Comparison of ENCODE assay signal across 9 mouse cellular contexts in genomic region chr5:22344976-22345651, GRCm38 (mm10). TPM values are rescaled to one million over a fixed set of nuclear protein-coding genes. Genes with fewer than 3 reads are reported as not detected.
A peak's percentile ranks its signal among the peaks of the same experiment; 100 is the strongest.
DNase-seq lines count a peak whose midpoint lies in the region; ATAC-seq and TF ChIP-seq lines count a peak whose summit lies in the region.
"Had no signal": no experiment of that assay in that cellular context is flagged by ENCODE, and none has a peak within 500 bp of the region (broad histone marks: within the 10 kb centered on the region; RNA-seq: fewer than 3 reads in every experiment).

No protein-coding gene starts in this region.

- DNase-seq in heart, adult 11 months, result peak; percentile 90
- DNase-seq in heart, adult 8-10 months (ENCODE audit: low spot score), result no peak
- peak; percentile 70 for DNase-seq in brain, adult 2 months (ENCODE audit: low read depth, low spot score)
- DNase-seq in intestine, embryonic 14.5 days (ENCODE audit: low spot score), result peak; percentile 73
- peak; percentile 73 for DNase-seq in mesoderm, embryonic 11.5 days (ENCODE audit: low read depth, low spot score)

- WGBS in intestine, embryonic 14.5 days, result 1% methylated on average over 37 of the region's 58 CpGs

- peaks cover 88% of the 10 kb centered on the region for H3K27me3 ChIP-seq in intestine, embryonic 14.5 days (replicated peaks; ENCODE audit: control insufficient read depth, insufficient read depth, low read length)
- H3K27me3 ChIP-seq in testis, adult 2 months (ENCODE audit: control insufficient read depth, insufficient read depth, low read length), result no peaks in the 10 kb centered on the region

- peak overlapping the region; percentile 32; the same call in 1 of the 2 replicates for H3K9ac ChIP-seq in intestine, embryonic 14.5 days (ENCODE audit: low read length)

- H3K4me1 ChIP-seq in embryonic fibroblast, embryonic 13.5 days (ENCODE audit: control insufficient read depth, insufficient read depth, low read length), result no peaks in the 10 kb centered on the region
- H3K4me1 ChIP-seq in intestine, embryonic 14.5 days (replicated peaks; ENCODE audit: control insufficient read depth, insufficient read depth, low read length), result 0 out of 2 replicates have a peak, but pooled peaks cover 3% of the 10 kb centered on the region
- peaks cover 11% of the 10 kb centered on the region for H3K4me1 ChIP-seq in testis, adult 2 months (ENCODE audit: control insufficient read depth, insufficient read depth, low read length)

- no peak for TF ChIP-seq CTCF in embryonic fibroblast, embryonic 13.5 days (IDR thresholded peaks at IDR 0.05; ENCODE audit: borderline replicate concordance, insufficient read depth, low read length)
- TF ChIP-seq CTCF in testis, adult 2 months (IDR thresholded peaks at IDR 0.05; ENCODE audit: control insufficient read depth, insufficient read depth, insufficient replicate concordance, low read depth, low read length), result no peak

- peak overlapping the region; percentile 92 for H3K4me2 ChIP-seq in intestine, embryonic 14.5 days (ENCODE audit: low read length)

- H3K9me3 ChIP-seq in intestine, embryonic 14.5 days (ENCODE audit: control insufficient read depth, low read length), result no peaks in the 10 kb centered on the region

- H3K27ac ChIP-seq in embryonic fibroblast, embryonic 13.5 days (ENCODE audit: insufficient read depth, low read length), result no peak overlapping the region
- H3K27ac ChIP-seq in intestine, embryonic 14.5 days (ENCODE audit: low read depth), result no peak overlapping the region
- no peak overlapping the region for H3K27ac ChIP-seq in testis, adult 2 months (ENCODE audit: control insufficient read depth, insufficient read depth, low read depth, low read length)

- no peak for TF ChIP-seq POLR2A in embryonic fibroblast, embryonic 13.5 days (IDR thresholded peaks at IDR 0.05; ENCODE audit: low read depth, low read length)
- no peak for TF ChIP-seq POLR2A in testis, adult 2 months (IDR thresholded peaks at IDR 0.05; ENCODE audit: control insufficient read depth, low read depth, low read length)

- H3K36me3 ChIP-seq in intestine, embryonic 14.5 days (ENCODE audit: control insufficient read depth, insufficient read depth, low read length), result no peaks in the 10 kb centered on the region
- H3K36me3 ChIP-seq in testis, adult 2 months (ENCODE audit: control insufficient read depth, insufficient read depth, low read length), result no peaks in the 10 kb centered on the region

- H3K4me3 ChIP-seq in embryonic fibroblast, embryonic 13.5 days (ENCODE audit: insufficient read depth, low read length), result peak overlapping the region; percentile 8; the same call in 1 of the 2 replicates
- H3K4me3 ChIP-seq in intestine, embryonic 14.5 days (ENCODE audit: low read depth, low read length), result peak overlapping the region; percentile 47
- H3K4me3 ChIP-seq in testis, adult 2 months (ENCODE audit: control insufficient read depth, low read depth, low read length), result peak overlapping the region; percentile 78

- ATAC-seq in intestine, embryonic 14.5 days (replicated peaks; ENCODE audit: low FRiP score, low TSS enrichment, low read depth), result peak; percentile 59
- ATAC-seq in CD4-positive, CD25-positive, alpha-beta regulatory T cell, adult 4 months, result no peak

RNA-seq across cellular contexts. Expression of gene Reln, which starts 0.6 kb away (rescaled TPM):
- 1 to 10 TPM; 3.2 to 4.2 (median 4.1) TPM for total RNA-seq in heart, adult 8-10 months (2022)
- polyA plus RNA-seq in embryonic fibroblast, embryonic 13.5 days (2011; ENCODE audit: insufficient read length, low read depth, missing spikeins), result 0.89 and 1.7 TPM in 2 replicates
- polyA plus RNA-seq in intestine, embryonic 14.5 days (2014; fragmentation: Nextera tagmentation; extraction: Ambion mirVana), result 2.4 and 3.7 TPM in 2 replicates
- 10.7 and 11.5 TPM in 2 replicates for polyA plus RNA-seq in testis, adult 2 months (2012; rRNA removed)
- polyA plus RNA-seq in CD4-positive, CD25-positive, alpha-beta regulatory T cell, adult 4 months (2017; shearing (Covaris generic)), result under 1 TPM in 1 of 2 experiments, not detected in 1; 0.24 TPM
- polyA plus RNA-seq: C2C12 had no signal

Comparison
In these comparisons a context has a peak if more than half of its experiments do, and no peak if none do; other contexts are left out.
1. H3K4me3 ChIP-seq: peak in every context shown above with its lines; median percentile 78 in testis, adult 2 months; 47 in intestine, embryonic 14.5 days; 8 in embryonic fibroblast, embryonic 13.5 days.